Mouse (Mus musculus) heart, embryonic 13.5 days (tissue): ENCODE measurements around the gene Ifnar1. TPM values are rescaled to one million over a fixed set of nuclear protein-coding genes. Genes with fewer than 3 reads are reported as not detected.

Experiments used
- ATAC-seq: fragments of 200-750 bp; cut with Nextera tagmentation; 2 replicates; pipeline ENCODE4 v1.8.0; 2017; ENCODE audit warnings: moderate TSS enrichment; ENCODE audit not compliant: insufficient number of reproducible peaks, low FRiP score, low TSS enrichment; ENCODE audit errors: extremely low read depth
- H3K27ac ChIP-seq: fragments of 300-500 bp; sonication (generic); replicated peaks from 2 replicates; pipeline ENCODE4 v1.5.1; 2015; ENCODE audit warnings: moderate library complexity, mild to moderate bottlenecking, inconsistent platforms
- H3K27me3 ChIP-seq: fragments of 300-500 bp; sonication (generic); replicated peaks from 2 replicates; pipeline ENCODE4 v1.6.1; 2015; ENCODE audit warnings: mild to moderate bottlenecking, inconsistent platforms
- H3K36me3 ChIP-seq: fragments of 300-500 bp; sonication (generic); 2 replicates; pipeline ENCODE4 v1.6.1; 2015; ENCODE audit warnings: mild to moderate bottlenecking, inconsistent platforms
- H3K4me1 ChIP-seq: fragments of 300-500 bp; sonication (generic); 2 replicates; pipeline ENCODE4 v1.6.1; 2015; ENCODE audit warnings: inconsistent platforms
- H3K4me2 ChIP-seq: fragments of 300-500 bp; sonication (generic); 2 replicates; pipeline ENCODE4 v1.6.1; 2015; ENCODE audit warnings: inconsistent platforms, mild to moderate bottlenecking, moderate library complexity
- H3K4me3 ChIP-seq: fragments of 300-500 bp; sonication (generic); 2 replicates; pipeline ENCODE4 v1.5.1; 2015; ENCODE audit warnings: moderate library complexity, mild to moderate bottlenecking, inconsistent platforms
- H3K9ac ChIP-seq: fragments of 300-500 bp; sonication (generic); 2 replicates; pipeline ENCODE4 v1.6.1; 2015; ENCODE audit warnings: inconsistent platforms, mild to moderate bottlenecking, moderate library complexity
- H3K9me3 ChIP-seq: fragments of 300-500 bp; sonication (generic); 2 replicates; pipeline ENCODE4 v1.6.1; 2016; ENCODE audit warnings: inconsistent platforms
- WGBS: fragments of 180-500 bp; shearing (Covaris S2); methylation state at CpG from one replicate; pipeline ENCODE4 v1.1.7; 2015; ENCODE audit warnings: mixed read lengths; 5-methylcytosine and 5-hydroxymethylcytosine counted together
- polyA plus RNA-seq: library from polyadenylated mRNA; unstranded; fragments of >200 nt; fragmentation: Nextera tagmentation; extraction: Ambion mirVana; gene quantifications from 2 replicates; pipeline ENCODE4 v1.2.1, GENCODE M21; 2015

Gene Ifnar1
- polyA plus RNA-seq, 1 experiment from 2014 or later, result 33.1 TPM

GRCm38 (mm10) chr16:91543619-91544018 is 58.6 kb downstream of the Ifnar1 start:
- 98% methylated on average over 1 of the region's 1 CpGs for WGBS
- ATAC-seq, result no peak
- no peak overlapping the region for H3K9ac ChIP-seq
- H3K27ac ChIP-seq, result no peak overlapping the region
- no peaks in the 10 kb centered on the region for H3K9me3 ChIP-seq
- no peak overlapping the region for H3K4me2 ChIP-seq
- H3K4me1 ChIP-seq, result peaks cover 48% of the 10 kb centered on the region
- H3K27me3 ChIP-seq, result no peaks in the 10 kb centered on the region
- H3K4me3 ChIP-seq, result no peak overlapping the region
- no peaks in the 10 kb centered on the region for H3K36me3 ChIP-seq

GRCm38 (mm10) chr16:91545597-91546281 is 60.7 kb downstream of the Ifnar1 start:
- peak overlapping the region; percentile 91 for H3K27ac ChIP-seq
- H3K36me3 ChIP-seq, result no peaks in the 10 kb centered on the region
- H3K9me3 ChIP-seq, result no peaks in the 10 kb centered on the region
- H3K4me2 ChIP-seq, result peak overlapping the region; percentile 87
- peaks cover 58% of the 10 kb centered on the region for H3K4me1 ChIP-seq
- no peak for ATAC-seq
- no peak overlapping the region for H3K9ac ChIP-seq
- H3K27me3 ChIP-seq, result no peaks in the 10 kb centered on the region
- 0 out of 2 replicates have a peak overlapping the region, but pooled peaks have one; percentile 88 for H3K4me3 ChIP-seq
- 42% methylated on average over 10 of the region's 10 CpGs for WGBS

GRCm38 (mm10) chr16:91546391-91546835 is 61.4 kb downstream of the Ifnar1 start:
- Histone ChIP-seq H3K27me3 (no peaks in the 10 kb centered on the region), H3K9me3 (no peaks in the 10 kb centered on the region), H3K4me2 (peak overlapping the region; percentile 87), H3K4me3 (peak overlapping the region; percentile 88), H3K36me3 (no peaks in the 10 kb centered on the region), H3K9ac (peak overlapping the region; percentile 98), H3K27ac (peak overlapping the region; percentile 91), H3K4me1 (peaks cover 61% of the 10 kb centered on the region)
- ATAC-seq, result 0 out of 2 replicates have a peak, but pooled peaks have one; percentile 2
- WGBS, result 11% methylated on average over 14 of the region's 14 CpGs

- WGBS, result under 1% methylated on average over 74 of the region's 74 CpGs
- H3K27me3 ChIP-seq, result no peaks in the 10 kb centered on the region
- H3K9ac ChIP-seq, result peak within 1 kb of the TSS; percentile 98
- peaks cover 2% of the 10 kb centered on the region; the same call in 1 of the 2 replicates for H3K36me3 ChIP-seq
- H3K4me1 ChIP-seq, result peaks cover 61% of the 10 kb centered on the region
- H3K9me3 ChIP-seq, result no peaks in the 10 kb centered on the region
- H3K27ac ChIP-seq, result peak within 1 kb of the TSS; percentile 91
- peak within 1 kb of the TSS; percentile 87 for H3K4me2 ChIP-seq
- peak; percentile 86 for ATAC-seq
- H3K4me3 ChIP-seq, result peak within 1 kb of the TSS; percentile 88
These were observed 62.1 kb downstream of the Ifnar1 start, which contains the start of gene Ifngr2 for GRCm38 (mm10) chr16:91546836-91547741. Ifngr2 (plus strand) TSS chr16:91547072.

- H3K4me3 ChIP-seq, result peak overlapping the region; percentile 88
- H3K4me1 ChIP-seq, result peaks cover 70% of the 10 kb centered on the region
- peak overlapping the region; percentile 87 for H3K4me2 ChIP-seq
- peaks cover 9% of the 10 kb centered on the region for H3K36me3 ChIP-seq
- H3K9me3 ChIP-seq, result no peaks in the 10 kb centered on the region
- peak overlapping the region; percentile 98 for H3K9ac ChIP-seq
- peak overlapping the region; percentile 91 for H3K27ac ChIP-seq
- no peaks in the 10 kb centered on the region for H3K27me3 ChIP-seq
- ATAC-seq, result no peak
- 27% methylated on average over 5 of the region's 5 CpGs for WGBS
These were observed 62.9 kb downstream of the Ifnar1 start for GRCm38 (mm10) chr16:91547974-91548373.

- 21% methylated on average over 5 of the region's 5 CpGs for WGBS
- peaks cover 10% of the 10 kb centered on the region for H3K36me3 ChIP-seq
- no peaks in the 10 kb centered on the region for H3K27me3 ChIP-seq
- peak overlapping the region; percentile 87 for H3K4me2 ChIP-seq
- peak overlapping the region; percentile 98 for H3K9ac ChIP-seq
- ATAC-seq, result no peak
- H3K27ac ChIP-seq, result peak overlapping the region; percentile 91
- peaks cover 76% of the 10 kb centered on the region for H3K4me1 ChIP-seq
- H3K4me3 ChIP-seq, result peak overlapping the region; percentile 88
- no peaks in the 10 kb centered on the region for H3K9me3 ChIP-seq
These were observed 63.5 kb downstream of the Ifnar1 start for GRCm38 (mm10) chr16:91548586-91548985.

- no peak for ATAC-seq
- peak overlapping the region; percentile 87 for H3K4me2 ChIP-seq
- H3K9me3 ChIP-seq, result no peaks in the 10 kb centered on the region
- peak overlapping the region; percentile 88 for H3K4me3 ChIP-seq
- no peaks in the 10 kb centered on the region for H3K27me3 ChIP-seq
- H3K27ac ChIP-seq, result peak overlapping the region; percentile 91
- peak overlapping the region; percentile 98 for H3K9ac ChIP-seq
- WGBS, result 57% methylated on average over 2 of the region's 2 CpGs
- H3K36me3 ChIP-seq, result peaks cover 10% of the 10 kb centered on the region
- H3K4me1 ChIP-seq, result peaks cover 80% of the 10 kb centered on the region
These were observed 64.0 kb downstream of the Ifnar1 start for GRCm38 (mm10) chr16:91548996-91549395.

GRCm38 (mm10) chr16:91549616-91550015 is 64.6 kb downstream of the Ifnar1 start:
- no peak for ATAC-seq
- Histone ChIP-seq H3K27ac (peak overlapping the region; percentile 91), H3K9me3 (no peaks in the 10 kb centered on the region), H3K36me3 (peaks cover 10% of the 10 kb centered on the region), H3K4me3 (peak overlapping the region; percentile 88), H3K27me3 (no peaks in the 10 kb centered on the region), H3K9ac (peak overlapping the region; percentile 98), H3K4me2 (peak overlapping the region; percentile 87), H3K4me1 (peaks cover 87% of the 10 kb centered on the region)
- 59% methylated on average over 5 of the region's 5 CpGs for WGBS

GRCm38 (mm10) chr16:91551081-91551524 is 66.1 kb downstream of the Ifnar1 start:
- Histone ChIP-seq H3K4me2 (peak overlapping the region; percentile 45), H3K27ac (peak overlapping the region; percentile 71), H3K4me1 (peaks cover 87% of the 10 kb centered on the region)

GRCm38 (mm10) chr16:91552072-91552471 is 67.0 kb downstream of the Ifnar1 start:
- 0 out of 2 replicates have a peak overlapping the region, but pooled peaks have one; percentile 45 for H3K4me2 ChIP-seq

More at GRCm38 (mm10) chr16:91551081-91551524, 66.1 kb downstream of the Ifnar1 start:
- Histone ChIP-seq H3K27me3 (no peaks in the 10 kb centered on the region), H3K36me3 (peaks cover 25% of the 10 kb centered on the region), H3K9ac (peak overlapping the region; percentile 61), H3K9me3 (no peaks in the 10 kb centered on the region), H3K4me3 (peak overlapping the region; percentile 12; the same call in 1 of the 2 replicates)
- no peak for ATAC-seq
- WGBS, result 23% methylated on average over 10 of the region's 10 CpGs

GRCm38 (mm10) chr16:91553625-91554024 is 68.6 kb downstream of the Ifnar1 start:
- Histone ChIP-seq H3K9ac (peak overlapping the region; percentile 60; the same call in 1 of the 2 replicates), H3K4me1 (peaks cover 71% of the 10 kb centered on the region)
- ATAC-seq, result no peak

More at GRCm38 (mm10) chr16:91552072-91552471, 67.0 kb downstream of the Ifnar1 start:
- 28% methylated on average over 9 of the region's 9 CpGs for WGBS
- no peak for ATAC-seq
- peaks cover 82% of the 10 kb centered on the region for H3K4me1 ChIP-seq
- H3K4me3 ChIP-seq, result no peak overlapping the region
- H3K9ac ChIP-seq, result peak overlapping the region; percentile 61
- peak overlapping the region; percentile 71; the same call in 1 of the 2 replicates for H3K27ac ChIP-seq
- no peaks in the 10 kb centered on the region for H3K27me3 ChIP-seq
- H3K9me3 ChIP-seq, result no peaks in the 10 kb centered on the region
- H3K36me3 ChIP-seq, result peaks cover 33% of the 10 kb centered on the region

More at GRCm38 (mm10) chr16:91553625-91554024, 68.6 kb downstream of the Ifnar1 start:
- H3K36me3 ChIP-seq, result peaks cover 48% of the 10 kb centered on the region
- H3K27me3 ChIP-seq, result no peaks in the 10 kb centered on the region
- WGBS, result 36% methylated on average over 12 of the region's 12 CpGs
- peak overlapping the region; percentile 44 for H3K27ac ChIP-seq
- no peaks in the 10 kb centered on the region for H3K9me3 ChIP-seq
- peak overlapping the region; percentile 37 for H3K4me2 ChIP-seq
- H3K4me3 ChIP-seq, result no peak overlapping the region
